Mouse (Mus musculus) testis, adult 2 months (tissue): ENCODE results near the gene BC055324. TPM values are rescaled to one million over a fixed set of nuclear protein-coding genes. Genes with fewer than 3 reads are reported as not detected.

Experiments
- H3K27ac ChIP-seq: fragments of 200-500 bp; 2 replicates; pipeline ENCODE4 v1.5.1; 2012; ENCODE audit warnings: low read depth, low read length; ENCODE audit not compliant: control insufficient read depth, insufficient read depth
- H3K27me3 ChIP-seq: fragments of 200-500 bp; 2 replicates; pipeline ENCODE4 v1.6.1; 2012; ENCODE audit warnings: mild to moderate bottlenecking, low read length, moderate library complexity; ENCODE audit not compliant: control insufficient read depth, insufficient read depth
- H3K36me3 ChIP-seq: fragments of 200-500 bp; 2 replicates; pipeline ENCODE4 v1.6.1; 2012; ENCODE audit warnings: mild to moderate bottlenecking, low read length; ENCODE audit not compliant: control insufficient read depth, insufficient read depth
- H3K4me1 ChIP-seq: fragments of 200-500 bp; 2 replicates; pipeline ENCODE4 v1.6.1; 2012; ENCODE audit warnings: low read length; ENCODE audit not compliant: control insufficient read depth, insufficient read depth
- H3K4me3 ChIP-seq: fragments of 200-500 bp; 2 replicates; pipeline ENCODE4 v1.5.1; 2012; ENCODE audit warnings: low read depth, mild to moderate bottlenecking, low read length, moderate library complexity, mixed read lengths; ENCODE audit not compliant: control insufficient read depth
- CTCF ChIP-seq: fragments of 200-500 bp; IDR thresholded peaks from 2 replicates; pipeline ENCODE4 v1.5.1; 2012; ENCODE audit warnings: low read depth, mild to moderate bottlenecking, inconsistent platforms, low read length, moderate library complexity; ENCODE audit not compliant: control insufficient read depth, insufficient read depth, insufficient replicate concordance
- POLR2A ChIP-seq: fragments of 200-500 bp; IDR thresholded peaks from 2 replicates; pipeline ENCODE4 v1.6.1; 2012; ENCODE audit warnings: low read depth, mild to moderate bottlenecking, inconsistent platforms, low read length, moderate library complexity; ENCODE audit not compliant: control insufficient read depth
- polyA plus RNA-seq: library from polyadenylated mRNA; depleted of rRNA; stranded (reverse); fragments of >200 nt; gene quantifications from 2 replicates; pipeline ENCODE4 v1.2.3, GENCODE M21; 2012

BC055324 gene
- polyA plus RNA-seq, 1 experiment, result 9.6 TPM

GRCm38 (mm10) chr1:163934591-163934990 lies 60.0 kb downstream of the BC055324 start:
- no peak for TF ChIP-seq POLR2A
- TF ChIP-seq CTCF, result no peak
- Histone ChIP-seq H3K36me3 (no peaks in the 10 kb centered on the region; the same call in 1 of the 2 replicates), H3K27me3 (no peaks in the 10 kb centered on the region), H3K27ac (no peak overlapping the region), H3K4me1 (peaks cover 3% of the 10 kb centered on the region), H3K4me3 (no peak overlapping the region)

- H3K27me3 ChIP-seq, result no peaks in the 10 kb centered on the region
These were observed 62.8 kb downstream of the BC055324 start for GRCm38 (mm10) chr1:163931801-163932200.

GRCm38 (mm10) chr1:163930458-163930794 lies 64.2 kb downstream of the BC055324 start:
- no peak for TF ChIP-seq CTCF
- TF ChIP-seq POLR2A, result no peak
- Histone ChIP-seq H3K36me3 (no peaks in the 10 kb centered on the region; the same call in 1 of the 2 replicates), H3K27ac (peak overlapping the region; percentile 89), H3K27me3 (no peaks in the 10 kb centered on the region), H3K4me3 (peak overlapping the region; percentile 96), H3K4me1 (peaks cover 3% of the 10 kb centered on the region)

More at GRCm38 (mm10) chr1:163931801-163932200, 62.8 kb downstream of the BC055324 start:
- Histone ChIP-seq H3K27ac (no peak overlapping the region), H3K4me1 (peaks cover 3% of the 10 kb centered on the region), H3K4me3 (no peak overlapping the region), H3K36me3 (no peaks in the 10 kb centered on the region; the same call in 1 of the 2 replicates)
- TF ChIP-seq POLR2A (no peak), CTCF (no peak)

GRCm38 (mm10) chr1:163929636-163930457 lies 64.7 kb downstream of the BC055324 start:
- H3K36me3 ChIP-seq, result no peaks in the 10 kb centered on the region; the same call in 1 of the 2 replicates
- no peaks in the 10 kb centered on the region for H3K27me3 ChIP-seq
- H3K27ac ChIP-seq, result peak overlapping the region; percentile 89
- peaks cover 3% of the 10 kb centered on the region for H3K4me1 ChIP-seq
- peak overlapping the region; percentile 96 for H3K4me3 ChIP-seq
- TF ChIP-seq POLR2A, result peak; percentile 6
- no peak for TF ChIP-seq CTCF

- Histone ChIP-seq H3K36me3 (no peaks in the 10 kb centered on the region; the same call in 1 of the 2 replicates), H3K27me3 (no peaks in the 10 kb centered on the region), H3K4me3 (peak within 1 kb of the TSS; percentile 96), H3K27ac (peak within 1 kb of the TSS; percentile 89), H3K4me1 (peaks cover 3% of the 10 kb centered on the region)
- no peak for TF ChIP-seq POLR2A
These were observed 65.8 kb downstream of the BC055324 start, which contains the start of gene Scyl3 for GRCm38 (mm10) chr1:163928846-163929245. TSS of gene Scyl3 (plus strand) at chr1:163929100.

- Histone ChIP-seq H3K36me3 (no peaks in the 10 kb centered on the region), H3K27me3 (no peaks in the 10 kb centered on the region), H3K4me3 (no peak overlapping the region), H3K4me1 (no peaks in the 10 kb centered on the region), H3K27ac (no peak overlapping the region)
- TF ChIP-seq POLR2A (no peak), CTCF (no peak)
These were observed 70.5 kb downstream of the BC055324 start for GRCm38 (mm10) chr1:163924093-163924492.

- no peaks in the 10 kb centered on the region for H3K36me3 ChIP-seq
- no peaks in the 10 kb centered on the region for H3K4me1 ChIP-seq
- H3K4me3 ChIP-seq, result no peak overlapping the region
- no peak for TF ChIP-seq CTCF
- no peak for TF ChIP-seq POLR2A
- H3K27ac ChIP-seq, result no peak overlapping the region
- H3K27me3 ChIP-seq, result no peaks in the 10 kb centered on the region
These were observed 77.0 kb downstream of the BC055324 start for GRCm38 (mm10) chr1:163917349-163918160.
